22 mouse cellular contexts compared by ENCODE assay signal in genomic region chr14:74822757-74823680, GRCm38 (mm10).
DNase-seq lines count a peak whose midpoint lies in the region; ATAC-seq and TF ChIP-seq lines count a peak whose summit lies in the region.
"Had no signal": no experiment of that assay in that cellular context is flagged by ENCODE, and none has a peak within 500 bp of the region (broad histone marks: within the 10 kb centered on the region; RNA-seq: fewer than 3 reads in every experiment).

No protein-coding gene starts in this region.

- H3K36me3 ChIP-seq in embryonic facial prominence, embryonic 15.5 days, result peaks cover 16% of the 10 kb centered on the region
- peaks cover 10% of the 10 kb centered on the region for H3K36me3 ChIP-seq in embryonic facial prominence, embryonic 10.5 days (replicated peaks)
- peaks cover 19% of the 10 kb centered on the region; the same call in 1 of the 2 replicates for H3K36me3 ChIP-seq in heart, postnatal 0 days (replicated peaks; ENCODE audit: control insufficient read depth, insufficient read depth, low read length)
- no peaks in the 10 kb centered on the region for H3K36me3 ChIP-seq in midbrain, embryonic 13.5 days
- H3K36me3 ChIP-seq: limb, embryonic 10.5 days; midbrain, embryonic 12.5 days had no signal

- H3K4me1 ChIP-seq in embryonic facial prominence, embryonic 15.5 days, result peaks cover 17% of the 10 kb centered on the region
- H3K4me1 ChIP-seq in embryonic facial prominence, embryonic 10.5 days, result peaks cover 23% of the 10 kb centered on the region
- peaks cover 20% of the 10 kb centered on the region for H3K4me1 ChIP-seq in heart, postnatal 0 days (ENCODE audit: control insufficient read depth, insufficient read depth)
- peaks cover 10% of the 10 kb centered on the region for H3K4me1 ChIP-seq in embryonic fibroblast, embryonic 13.5 days (ENCODE audit: control insufficient read depth, insufficient read depth, low read length)
- peaks cover 4% of the 10 kb centered on the region; the same call in 1 of the 2 replicates for H3K4me1 ChIP-seq in midbrain, embryonic 13.5 days (replicated peaks)
- H3K4me1 ChIP-seq: midbrain, embryonic 12.5 days had no signal

- TF ChIP-seq EP300 in heart, postnatal 0 days (IDR thresholded peaks at IDR 0.05; ENCODE audit: low read depth), result no peak

- 0 out of 2 replicates have a peak overlapping the region, but pooled peaks have one; percentile 44 for H3K27ac ChIP-seq in embryonic facial prominence, embryonic 15.5 days (replicated peaks)
- no peak overlapping the region for H3K27ac ChIP-seq in embryonic facial prominence, embryonic 10.5 days (replicated peaks)
- peak overlapping the region; percentile 15; the same call in 1 of the 2 replicates for H3K27ac ChIP-seq in heart, postnatal 0 days (ENCODE audit: low read depth)
- H3K27ac ChIP-seq in embryonic fibroblast, embryonic 13.5 days (ENCODE audit: insufficient read depth, low read length), result peak overlapping the region; percentile 24
- no peak overlapping the region for H3K27ac ChIP-seq in midbrain, embryonic 13.5 days
- H3K27ac ChIP-seq: embryonic facial prominence, embryonic 12.5 days; heart, embryonic 10.5 days; limb, embryonic 10.5 days; liver, embryonic 12.5 days; midbrain, embryonic 12.5 days; neural tube, embryonic 15.5 days had no signal

- TF ChIP-seq CTCF in heart, postnatal 0 days (IDR thresholded peaks at IDR 0.05; ENCODE audit: low read depth), result no peak
- no peak for TF ChIP-seq CTCF in embryonic fibroblast, embryonic 13.5 days (IDR thresholded peaks at IDR 0.05; ENCODE audit: borderline replicate concordance, insufficient read depth, low read length)

- H3K27me3 ChIP-seq in embryonic facial prominence, embryonic 15.5 days, result no peaks in the 10 kb centered on the region
- H3K27me3 ChIP-seq in embryonic facial prominence, embryonic 10.5 days (replicated peaks; ENCODE audit: low read depth, poor library complexity, severe bottlenecking), result peaks cover 12% of the 10 kb centered on the region; the same call in 1 of the 2 replicates
- no peaks in the 10 kb centered on the region for H3K27me3 ChIP-seq in heart, postnatal 0 days (ENCODE audit: control insufficient read depth, insufficient read depth, low read length)
- H3K27me3 ChIP-seq in midbrain, embryonic 13.5 days, result no peaks in the 10 kb centered on the region
- H3K27me3 ChIP-seq: embryonic facial prominence, embryonic 12.5 days; liver, embryonic 12.5 days; midbrain, embryonic 12.5 days; neural tube, embryonic 15.5 days had no signal

- H3K4me2 ChIP-seq in embryonic facial prominence, embryonic 15.5 days (replicated peaks), result no peak overlapping the region
- no peak overlapping the region for H3K4me2 ChIP-seq in heart, postnatal 0 days (ENCODE audit: low read depth, low read length)
- no peak overlapping the region for H3K4me2 ChIP-seq in midbrain, embryonic 13.5 days (replicated peaks)
- H3K4me2 ChIP-seq: embryonic facial prominence, embryonic 12.5 days; liver, embryonic 12.5 days; lung, embryonic 14.5 days; midbrain, embryonic 12.5 days; neural tube, embryonic 15.5 days had no signal

- H3K9me3 ChIP-seq in embryonic facial prominence, embryonic 15.5 days (replicated peaks), result no peaks in the 10 kb centered on the region
- H3K9me3 ChIP-seq in embryonic facial prominence, embryonic 10.5 days, result no peaks in the 10 kb centered on the region
- H3K9me3 ChIP-seq in heart, postnatal 0 days (replicated peaks; ENCODE audit: control insufficient read depth, low read length), result no peaks in the 10 kb centered on the region
- H3K9me3 ChIP-seq in midbrain, embryonic 13.5 days, result no peaks in the 10 kb centered on the region
- H3K9me3 ChIP-seq: embryonic facial prominence, embryonic 12.5 days; heart, embryonic 10.5 days; limb, embryonic 10.5 days; liver, embryonic 12.5 days; midbrain, embryonic 12.5 days; neural tube, embryonic 15.5 days had no signal

- intact Hi-C loops in heart, postnatal 36 days (cut with DNase I), result no loop called here

- WGBS in embryonic facial prominence, embryonic 15.5 days, result 69% methylated on average over 7 of the region's 7 CpGs
- WGBS in embryonic facial prominence, embryonic 10.5 days, result 83% methylated on average over 7 of the region's 7 CpGs
- 74% methylated on average over 7 of the region's 7 CpGs for WGBS in heart, postnatal 0 days
- WGBS in midbrain, embryonic 13.5 days, result 88% methylated on average over 7 of the region's 7 CpGs

- ATAC-seq in embryonic facial prominence, embryonic 15.5 days (ENCODE audit: insufficient number of reproducible peaks, low FRiP score, low TSS enrichment, low read depth), result no peak
- ATAC-seq in heart, postnatal 0 days (ENCODE audit: insufficient read depth, low read depth), result no peak
- ATAC-seq in CD4-positive, CD25-positive, alpha-beta regulatory T cell, adult 4 months, result peak; percentile 53
- ATAC-seq in midbrain, embryonic 13.5 days, result no peak
- ATAC-seq: liver, embryonic 12.5 days had no signal

- no peak overlapping the region for H3K4me3 ChIP-seq in embryonic facial prominence, embryonic 15.5 days (replicated peaks)
- no peak overlapping the region for H3K4me3 ChIP-seq in embryonic facial prominence, embryonic 10.5 days
- H3K4me3 ChIP-seq in heart, postnatal 0 days (ENCODE audit: low read depth, low read length), result no peak overlapping the region
- H3K4me3 ChIP-seq in embryonic fibroblast, embryonic 13.5 days (ENCODE audit: insufficient read depth, low read length), result no peak overlapping the region
- no peak overlapping the region for H3K4me3 ChIP-seq in midbrain, embryonic 13.5 days (replicated peaks)
- H3K4me3 ChIP-seq: embryonic facial prominence, embryonic 12.5 days; heart, embryonic 10.5 days; limb, embryonic 10.5 days; liver, embryonic 12.5 days; midbrain, embryonic 12.5 days; neural tube, embryonic 15.5 days had no signal

- H3K9ac ChIP-seq in embryonic facial prominence, embryonic 15.5 days, result no peak overlapping the region
- H3K9ac ChIP-seq in heart, postnatal 0 days (replicated peaks; ENCODE audit: low read depth, low read length), result no peak overlapping the region
- no peak overlapping the region for H3K9ac ChIP-seq in midbrain, embryonic 13.5 days (replicated peaks)
- H3K9ac ChIP-seq: embryonic facial prominence, embryonic 12.5 days; liver, embryonic 12.5 days; lung, embryonic 14.5 days; midbrain, embryonic 12.5 days; neural tube, embryonic 15.5 days had no signal

- no peak for DNase-seq in embryonic facial prominence, embryonic 10.5 days (ENCODE audit: low spot score)
- no peak for DNase-seq in heart, postnatal 0 days (ENCODE audit: low spot score)
- no peak for DNase-seq in heart, postnatal 36 days
- DNase-seq in adrenal gland, adult (ENCODE audit: inconsistent age in 2 of 2, low spot score in 1 of 2), result no peak
- DNase-seq: adrenal gland, postnatal 36 days; gastrocnemius, postnatal 10 days; heart, postnatal 4 days; kidney, adult 8-10 months; kidney, postnatal 25 days; lung, embryonic 14.5 days; right cerebral cortex, postnatal 25 days; thymus, postnatal 4 days had no signal

- TF ChIP-seq POLR2A in embryonic fibroblast, embryonic 13.5 days (IDR thresholded peaks at IDR 0.05; ENCODE audit: low read depth, low read length), result no peak

Comparison
In these comparisons a context has a peak if more than half of its experiments do, and no peak if none do; other contexts are left out.
1. H3K27ac ChIP-seq: peak in embryonic facial prominence, embryonic 15.5 days (single experiment), heart, postnatal 0 days (single experiment) and embryonic fibroblast, embryonic 13.5 days (single experiment); none in embryonic facial prominence, embryonic 10.5 days (single experiment) and midbrain, embryonic 13.5 days (single experiment).